Mouse (Mus musculus) layer of hippocampus, postnatal 25 days (tissue): ENCODE data around the gene Baz1b. TPM values are rescaled to one million over a fixed set of nuclear protein-coding genes. Genes with fewer than 3 reads are reported as not detected.
A peak's percentile ranks its signal among the peaks of the same experiment; 100 is the strongest.

Experiments
- DNase-seq, 2 experiments: peaks; one replicate each; pipeline ENCODE4 v3.0.0; 2022; ENCODE audit warnings: mixed read lengths in 2 of 2, low spot score in 1 of 2; ENCODE audit errors: extremely low spot score in 1 of 2
- total RNA-seq, 2 experiments: library from RNA; stranded (reverse); gene quantifications; 2 replicates each; pipeline ENCODE4 v1.2.3; 2021

Baz1b gene
- total RNA-seq, 2 experiments from 2014 or later, result 65.5 to 72.7 TPM

- no peak for DNase-seq
Observed at GRCm38 (mm10) chr5:135178523-135178922, 8.5 kb upstream of the Baz1b start.

DNA sequence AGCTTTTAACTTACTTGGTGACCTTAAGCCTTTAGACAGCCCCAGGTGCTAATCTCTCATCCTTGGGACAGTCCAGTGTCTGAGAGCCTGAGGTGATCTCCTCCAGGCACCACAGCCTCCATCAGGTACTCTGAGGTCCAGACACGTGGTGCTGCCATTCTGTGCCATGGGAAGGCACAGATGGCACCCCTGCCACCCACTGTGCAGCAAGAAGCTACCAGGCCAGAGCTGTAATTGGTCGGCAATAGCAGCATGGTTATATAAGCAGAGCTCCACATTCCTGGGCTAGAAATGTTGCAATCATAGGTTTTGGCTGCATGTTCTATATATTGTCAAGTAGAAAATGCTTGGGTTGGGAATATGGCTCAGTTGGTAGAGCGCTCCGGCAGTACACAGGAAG lies 8.1 kb upstream of the Baz1b start:
- no peak for DNase-seq

- no peak for DNase-seq
Observed at GRCm38 (mm10) chr5:135179616-135180015, 7.4 kb upstream of the Baz1b start.

DNA sequence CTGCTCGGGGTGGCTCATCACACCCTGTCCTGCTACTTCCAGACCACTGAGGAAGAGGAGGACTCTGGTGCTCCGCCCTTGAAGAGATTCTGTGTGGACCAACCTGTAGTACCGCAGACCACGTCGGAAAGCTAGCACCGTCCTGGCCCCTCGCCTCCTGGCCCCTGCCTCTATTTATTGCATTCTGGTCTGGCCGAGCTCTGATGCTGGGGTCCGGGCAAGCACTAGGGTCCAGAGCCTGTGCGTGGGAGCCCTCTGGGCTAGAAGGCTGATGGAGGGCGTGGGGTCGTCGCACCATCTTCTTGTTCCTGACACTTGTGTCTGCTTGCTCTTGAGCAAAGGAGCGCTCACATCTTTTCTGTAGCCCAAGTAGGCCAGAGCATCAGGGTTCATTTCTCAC lies 6.3 kb upstream of the Baz1b start:
- DNase-seq, result no peak

- DNase-seq, result no peak
Observed at GRCm38 (mm10) chr5:135181776-135182175, 5.3 kb upstream of the Baz1b start.

- no peak for DNase-seq
Observed at GRCm38 (mm10) chr5:135183131-135183861, 3.8 kb upstream of the Baz1b start.

DNA sequence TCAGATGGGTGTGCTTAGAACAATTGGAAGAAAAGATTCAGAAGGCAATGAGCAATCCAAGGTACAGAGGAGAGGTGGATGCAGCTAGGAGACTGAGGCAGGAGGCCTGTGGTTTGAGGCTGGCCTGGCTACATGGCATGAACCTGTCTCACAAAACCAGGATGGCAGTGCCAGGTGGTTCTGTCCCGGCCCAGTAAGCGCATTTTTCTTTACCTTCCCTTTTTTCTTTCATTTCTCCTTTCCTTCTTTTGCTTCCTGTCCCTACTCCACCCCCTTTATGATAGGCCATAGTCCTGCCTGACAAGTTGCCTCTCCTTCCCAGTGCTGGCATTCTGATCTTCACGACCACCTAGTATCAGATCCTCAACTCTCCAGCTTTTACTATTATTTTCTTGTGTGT lies 2.0 kb upstream of the Baz1b start:
- no peak for DNase-seq

- DNase-seq, result no peak
Observed at GRCm38 (mm10) chr5:135185596-135185995, 1.5 kb upstream of the Baz1b start.

DNA sequence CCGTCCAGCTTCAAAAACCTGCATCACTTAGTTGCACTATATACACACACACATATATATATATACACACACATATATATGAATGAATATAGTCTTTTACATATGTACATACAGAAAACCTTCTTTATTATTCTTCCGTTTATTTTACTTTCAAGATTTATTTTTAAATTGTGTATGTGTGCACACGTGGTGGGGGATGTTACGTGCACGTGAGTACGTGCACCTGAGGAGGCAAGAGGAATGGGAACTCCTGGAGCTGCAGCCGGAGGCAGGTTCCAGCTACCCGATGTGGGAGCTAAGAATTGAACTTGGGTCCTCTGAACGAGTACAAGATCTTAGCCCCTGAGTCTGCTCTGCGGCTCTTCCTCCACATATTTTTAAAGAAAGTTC lies 838 bp upstream of the Baz1b start:
- DNase-seq, result no peak

- peak in 1 of 2 experiments; percentile 33 for DNase-seq
Observed at GRCm38 (mm10) chr5:135187349-135188213, 517 bp downstream of the Baz1b start.

DNA sequence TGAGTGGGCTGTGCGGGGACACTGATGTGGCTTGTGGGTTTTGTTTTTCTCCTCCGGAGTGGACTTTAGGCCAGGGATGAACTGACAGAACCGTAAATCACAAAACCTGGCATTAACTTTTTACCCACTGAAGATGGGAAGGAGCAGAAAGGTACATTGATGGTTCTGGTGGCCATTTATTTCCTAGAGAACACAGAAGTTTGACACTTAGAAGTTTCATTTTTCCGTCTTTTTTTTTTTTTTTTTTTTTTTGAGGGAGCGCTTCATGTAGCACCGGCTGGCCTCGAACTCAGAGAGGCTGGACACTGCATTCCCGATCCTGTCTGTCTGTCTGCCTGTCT lies 1.1 kb downstream of the Baz1b start:
- no peak for DNase-seq

DNA sequence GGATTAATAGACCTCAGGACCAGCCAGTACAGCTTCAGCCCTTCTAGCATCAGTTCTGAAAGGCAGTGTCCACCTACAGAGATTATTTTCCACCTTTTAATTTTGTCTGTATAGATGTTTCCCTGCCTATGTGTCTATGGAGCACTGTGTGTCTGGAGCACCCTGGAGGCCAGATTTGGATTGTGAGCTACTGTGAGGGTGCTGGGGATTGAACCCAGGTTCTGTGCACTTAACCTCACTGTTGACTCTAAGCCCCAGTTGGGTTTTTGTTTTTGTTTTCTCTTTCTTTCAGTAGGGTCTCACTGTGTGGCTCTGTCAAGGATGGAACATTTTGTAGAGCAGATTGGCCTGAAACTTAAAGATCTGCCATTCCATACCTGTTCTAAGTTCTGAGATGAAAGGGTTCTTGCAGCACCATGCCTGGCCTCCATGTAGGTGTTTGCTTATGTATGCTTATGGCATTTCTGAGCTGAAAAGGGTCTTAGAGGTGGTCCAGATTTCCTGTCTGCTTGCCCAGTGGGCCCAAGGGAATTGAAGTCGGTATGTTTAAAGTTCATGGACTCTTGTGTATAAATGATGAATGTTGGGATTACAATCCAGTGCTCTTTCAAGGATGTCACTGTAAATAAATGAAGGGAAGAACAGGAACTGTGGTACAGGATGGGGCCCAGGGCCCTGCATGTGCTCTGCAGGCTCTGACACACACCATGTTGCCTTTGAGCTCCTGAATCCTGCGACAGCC lies 2.4 kb downstream of the Baz1b start:
- DNase-seq, result no peak

DNA sequence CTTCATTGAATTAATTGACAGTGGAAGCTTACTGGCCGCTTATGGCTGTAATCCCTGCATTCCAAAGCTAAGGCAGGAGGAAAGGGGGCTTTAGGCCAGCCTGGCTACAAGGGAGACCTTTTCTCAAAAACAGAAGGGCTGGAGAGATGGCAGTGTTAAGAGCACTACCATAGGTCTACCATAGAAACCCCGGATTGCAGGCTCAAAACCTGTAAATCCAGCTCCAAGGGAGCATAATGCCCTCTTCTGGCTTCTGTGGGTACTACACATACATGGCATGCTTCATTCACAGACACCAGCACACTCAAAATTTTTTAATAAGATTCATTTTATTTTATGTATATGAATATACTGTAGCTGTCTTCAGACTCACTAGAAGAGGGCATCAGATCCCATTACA lies 4.6 kb downstream of the Baz1b start:
- peak in 1 of 2 experiments; percentile 73 for DNase-seq

DNA sequence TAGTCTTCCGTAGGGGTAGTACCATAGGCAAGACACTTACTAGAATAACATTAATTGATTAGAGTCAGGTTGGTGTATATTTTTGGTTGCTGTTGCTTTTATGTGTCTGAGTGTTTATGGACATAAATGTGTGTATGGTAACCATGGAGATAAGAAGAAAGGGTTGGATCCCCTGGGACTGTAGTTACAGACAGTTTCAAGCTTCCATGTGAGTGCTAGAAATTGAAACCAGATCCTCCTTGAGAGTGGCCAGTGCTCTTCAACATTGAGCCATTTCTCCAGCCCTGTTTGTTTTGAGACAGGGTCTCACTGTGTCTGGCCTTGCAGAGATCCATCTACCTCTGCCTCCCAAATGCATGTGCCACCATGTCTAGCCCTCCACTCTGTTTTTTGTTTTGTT lies 5.4 kb downstream of the Baz1b start:
- DNase-seq, result no peak

DNA sequence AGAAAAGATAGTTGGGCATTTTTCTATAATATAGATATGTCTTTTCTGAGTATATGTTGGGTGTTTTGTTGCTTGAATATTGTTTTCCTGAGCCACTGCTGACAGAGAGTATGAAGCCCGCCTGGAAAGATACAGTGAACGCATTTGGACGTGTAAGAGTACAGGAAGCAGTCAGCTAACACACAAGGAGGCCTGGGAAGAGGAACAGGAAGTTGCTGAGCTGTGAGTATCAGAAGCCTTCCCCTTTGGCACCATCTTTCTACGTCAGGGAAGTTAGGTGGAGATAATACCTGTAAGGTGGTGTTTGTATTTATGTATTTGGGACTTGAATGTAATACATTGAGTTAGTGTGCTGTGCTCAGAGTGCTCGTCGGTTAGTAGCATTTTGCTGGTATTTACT lies 9.3 kb downstream of the Baz1b start:
- DNase-seq, result no peak

- DNase-seq, result no peak
Observed at GRCm38 (mm10) chr5:135202763-135203162, 15.7 kb downstream of the Baz1b start.

GRCm38 (mm10) chr5:135208197-135208596 lies 21.1 kb downstream of the Baz1b start:
- no peak for DNase-seq

- no peak for DNase-seq
Observed at GRCm38 (mm10) chr5:135216871-135217270, 29.8 kb downstream of the Baz1b start.

DNA sequence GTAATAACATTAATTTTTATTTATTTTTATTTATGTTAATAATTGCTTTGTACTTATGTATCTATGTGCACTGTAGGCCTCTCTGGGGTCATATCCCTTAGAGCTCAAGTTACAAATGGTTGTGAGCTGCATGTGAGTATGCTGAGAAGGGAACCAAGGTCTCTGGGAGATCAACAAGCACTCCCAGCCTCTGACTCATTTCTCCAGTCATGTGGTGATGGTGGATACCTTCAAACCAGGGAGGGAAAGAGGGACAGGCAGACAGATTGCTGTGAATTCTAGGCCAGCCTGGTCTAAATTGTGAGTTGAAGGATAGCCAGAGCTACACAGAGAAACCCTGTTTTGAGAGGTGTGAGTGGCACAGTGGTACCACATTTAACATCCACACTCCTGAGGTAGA lies 33.9 kb downstream of the Baz1b start:
- no peak for DNase-seq

GRCm38 (mm10) chr5:135222066-135222465 lies 35.0 kb downstream of the Baz1b start:
- no peak for DNase-seq

- DNase-seq, result no peak
Observed at GRCm38 (mm10) chr5:135224169-135224568, 37.1 kb downstream of the Baz1b start.
